Mouse (Mus musculus): ENCODE data around the gene 1810024B03Rik. TPM values are rescaled to one million over a fixed set of nuclear protein-coding genes. Genes with fewer than 3 reads are reported as not detected.
A peak's percentile ranks its signal among the peaks of the same experiment; 100 is the strongest.
"Not testable (repeated sequence)": the region's sequence is repeated elsewhere in the genome, so short reads cannot be mapped to it uniquely, and the experiment has no call there.

1810024B03Rik gene
- total RNA-seq (2015; ENCODE audit: low replicate concordance) = not detected in 2 replicates
- total RNA-seq (2017; ENCODE audit: low replicate concordance) = 0.84 TPM in 1 of 2 replicates, not detected in the other

DNA sequence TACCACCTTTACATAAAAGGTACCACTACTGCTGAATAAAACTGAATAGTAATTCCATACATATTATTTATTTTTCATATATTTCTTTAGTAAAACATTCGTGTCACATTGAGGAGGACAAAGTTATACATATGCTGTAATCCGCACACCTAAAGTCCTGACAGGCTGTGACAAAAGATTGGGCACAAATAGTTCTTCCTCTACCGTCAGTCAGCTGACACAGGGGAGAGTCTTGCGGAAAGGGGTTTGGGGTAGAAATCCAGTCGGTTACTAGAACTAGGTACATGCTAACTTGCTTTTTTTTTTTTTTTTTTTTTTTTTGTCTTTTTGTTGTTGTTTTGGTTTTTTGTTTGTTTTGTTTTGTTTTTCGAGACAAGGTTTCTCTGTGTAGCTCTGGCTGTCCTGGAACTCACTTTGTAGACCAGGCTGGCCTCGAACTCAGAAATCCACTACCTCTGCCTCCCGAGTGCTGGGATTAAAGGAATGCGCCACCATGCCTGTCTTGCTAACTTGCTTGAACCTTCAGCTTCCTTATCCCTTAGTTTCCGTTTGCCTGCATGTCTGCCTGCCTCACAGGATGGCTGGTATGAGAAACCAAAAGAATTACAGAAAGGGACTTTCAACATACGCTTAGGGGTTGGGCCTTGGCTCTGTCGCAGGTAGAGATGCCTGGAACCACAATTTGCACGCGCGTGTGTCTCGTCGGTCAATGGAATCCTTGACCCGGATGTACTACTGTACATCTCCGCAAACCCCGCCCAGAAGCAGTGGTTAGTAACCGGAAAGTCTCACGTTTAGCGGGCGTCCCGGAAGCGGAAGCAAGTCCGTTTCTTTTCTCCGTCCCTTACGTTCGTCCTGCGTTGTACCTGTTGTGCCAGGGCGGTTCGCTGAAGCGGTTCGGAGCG, at the start of gene 1810024B03Rik, which contains the start of gene Snrnp200:
Gene 1810024B03Rik, minus strand, starts transcription at position 734 of the 905 bp plus-strand sequence.
Gene Snrnp200, plus strand, starts transcription at position 840 of the 905 bp plus-strand sequence.
- peak; percentile 99 for ATAC-seq (replicated peaks; ENCODE audit: low FRiP score, poor library complexity, severe bottlenecking)

DNA sequence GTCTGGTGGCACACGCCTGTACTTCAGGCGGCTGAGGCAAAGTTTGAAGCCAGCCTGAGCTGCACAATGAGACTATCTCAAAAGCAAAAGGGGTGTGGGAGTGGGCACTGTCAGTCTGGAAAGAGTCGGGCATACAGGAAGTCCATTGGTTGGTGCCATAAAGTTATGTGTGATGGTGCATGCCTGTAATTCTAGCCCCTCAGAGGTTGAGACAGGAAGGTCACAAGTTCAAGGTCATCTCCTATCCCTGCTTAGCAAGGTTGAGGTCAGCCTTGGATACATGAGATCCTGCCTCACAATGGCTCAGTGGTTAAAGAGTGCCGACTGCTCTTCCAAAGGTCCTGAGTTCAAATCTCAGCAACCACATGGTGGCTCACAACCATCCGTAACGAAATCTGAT, 47.2 kb upstream of the 1810024B03Rik start:
- ATAC-seq (replicated peaks; ENCODE audit: low FRiP score, poor library complexity, severe bottlenecking) = no peak

DNA sequence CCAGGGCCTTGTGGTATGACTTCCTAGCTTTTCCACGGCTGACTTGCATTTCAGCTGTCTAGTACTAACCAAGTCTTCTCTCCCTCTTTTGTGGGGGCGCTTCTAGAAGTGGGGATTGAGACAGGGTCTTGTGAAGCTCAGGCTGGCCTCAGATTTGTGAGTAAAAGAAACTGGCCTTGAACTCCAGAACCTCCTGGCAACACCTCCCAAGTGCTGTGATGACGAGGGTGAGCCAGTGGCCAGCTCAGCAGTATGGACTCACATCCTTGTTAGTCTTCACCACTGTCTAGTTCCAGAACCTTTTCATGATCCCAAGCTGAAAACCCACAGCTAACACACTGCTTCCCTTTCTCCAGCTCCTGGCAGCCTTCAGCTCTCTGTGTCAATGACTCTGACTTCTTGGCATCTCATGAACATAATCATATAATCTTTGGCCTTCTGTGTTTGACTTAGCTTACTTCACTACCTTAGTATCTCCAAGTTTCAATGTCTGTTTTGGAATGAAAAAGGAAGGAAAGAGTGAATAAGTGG, 46.6 kb upstream of the 1810024B03Rik start:
- ATAC-seq (replicated peaks; ENCODE audit: low FRiP score, poor library complexity, severe bottlenecking) = no peak

DNA sequence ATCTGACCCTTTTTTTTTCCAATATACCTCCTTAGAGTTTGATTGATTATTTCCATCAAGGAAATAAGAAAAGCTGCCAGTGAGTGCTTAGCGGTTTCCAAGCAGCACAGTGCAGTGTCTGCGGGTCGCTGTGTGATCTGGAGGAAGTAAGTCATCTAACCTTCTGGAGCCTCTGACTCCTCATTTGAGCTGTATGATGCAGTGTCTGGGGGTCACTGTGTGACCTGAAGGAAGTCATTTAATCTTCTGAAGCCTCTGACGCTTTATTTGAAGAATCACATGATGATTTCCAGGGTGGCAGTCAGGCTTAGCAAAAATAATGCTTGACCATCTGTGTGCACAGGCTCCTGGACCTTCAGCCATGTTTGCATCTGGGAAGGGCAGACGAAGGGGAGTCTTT, 44.7 kb upstream of the 1810024B03Rik start:
- no peak for ATAC-seq (replicated peaks; ENCODE audit: low FRiP score, poor library complexity, severe bottlenecking)

DNA sequence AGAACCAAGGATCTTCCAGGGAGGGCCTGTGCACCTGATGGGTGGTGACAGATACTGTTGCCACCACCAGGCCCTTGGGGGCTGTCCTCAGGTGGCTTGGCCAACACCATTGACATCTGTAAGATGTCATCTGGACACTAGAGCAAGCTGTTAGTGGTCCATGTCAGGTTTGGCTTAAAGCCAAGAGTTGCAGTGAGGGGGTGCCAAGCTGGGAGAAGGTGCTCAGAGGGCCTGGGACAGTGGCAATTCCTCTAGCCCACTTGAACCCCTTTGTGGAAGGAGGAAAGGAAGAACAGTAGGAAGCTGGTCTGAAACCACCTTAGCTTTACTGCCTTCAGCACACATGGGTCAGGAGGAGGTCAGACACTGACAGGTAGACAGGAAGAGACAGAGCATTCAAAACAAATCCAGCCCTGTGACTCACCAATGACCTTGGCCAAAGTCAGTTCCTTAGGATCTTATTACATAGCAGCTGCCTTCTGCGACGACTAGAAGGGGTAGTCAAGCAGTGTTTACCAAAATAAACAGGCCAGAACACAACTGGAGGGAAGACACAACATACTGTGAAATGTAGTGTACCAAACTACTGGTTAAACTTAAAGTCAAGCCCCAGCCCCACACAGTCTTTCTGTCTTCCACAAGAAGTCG, 43.9 kb upstream of the 1810024B03Rik start:
- ATAC-seq (replicated peaks; ENCODE audit: low FRiP score, poor library complexity, severe bottlenecking) = no peak

DNA sequence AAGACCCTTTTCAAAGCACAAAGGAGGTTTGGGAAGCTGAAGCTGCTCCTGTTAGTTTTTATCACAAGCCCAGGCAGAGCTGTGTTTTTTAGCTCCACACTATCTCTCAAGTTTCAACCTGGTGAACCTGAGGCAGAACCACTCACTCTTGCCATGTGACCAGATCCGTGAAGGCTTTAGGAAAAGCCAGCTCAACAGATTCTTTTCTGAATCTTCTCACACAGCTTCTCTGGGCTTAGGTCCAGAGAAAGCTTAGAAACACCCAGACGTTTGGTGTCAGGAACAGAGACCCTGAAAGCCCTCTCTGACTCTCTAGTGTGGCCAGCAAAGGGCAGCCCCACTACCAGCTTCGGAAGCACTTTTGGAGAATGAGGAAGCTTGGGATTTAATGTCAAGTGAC, 43.4 kb upstream of the 1810024B03Rik start:
- no peak for ATAC-seq (replicated peaks; ENCODE audit: low FRiP score, poor library complexity, severe bottlenecking)

DNA sequence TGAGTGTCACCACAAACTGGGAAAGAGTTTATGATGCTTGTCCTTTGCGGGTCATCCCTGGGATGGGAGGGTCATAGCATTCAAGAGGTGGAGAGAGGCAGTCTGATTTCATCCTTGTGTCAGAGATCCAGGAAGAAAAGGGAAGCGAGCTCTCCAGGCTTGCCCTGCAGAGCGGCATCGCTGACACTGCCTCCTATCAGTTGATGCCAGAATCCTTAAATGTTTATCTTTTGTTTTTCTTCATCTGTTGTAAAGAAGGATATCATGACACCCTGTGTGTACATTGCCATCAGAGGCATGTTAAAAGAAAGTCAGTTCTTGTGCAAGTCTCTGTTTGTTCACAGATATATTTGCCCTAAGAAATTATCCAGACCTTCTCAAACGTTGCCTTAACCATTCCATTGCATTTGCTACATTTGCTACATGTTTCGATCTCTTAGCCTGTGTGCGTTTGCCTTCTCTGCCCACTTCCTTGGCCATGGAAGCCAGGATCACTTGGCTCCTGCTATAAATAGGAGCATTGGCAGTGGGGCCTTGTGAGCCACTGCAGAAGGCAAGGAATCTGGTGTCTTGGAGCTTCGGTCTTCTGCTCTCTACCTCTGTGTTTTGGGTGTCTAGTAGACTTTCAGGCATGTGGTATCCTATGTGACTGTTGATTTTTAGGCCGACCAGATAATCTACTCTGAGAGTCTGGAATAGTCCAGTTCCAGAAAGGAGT, 42.4 kb upstream of the 1810024B03Rik start:
- ATAC-seq (replicated peaks; ENCODE audit: low FRiP score, poor library complexity, severe bottlenecking) = no peak

DNA sequence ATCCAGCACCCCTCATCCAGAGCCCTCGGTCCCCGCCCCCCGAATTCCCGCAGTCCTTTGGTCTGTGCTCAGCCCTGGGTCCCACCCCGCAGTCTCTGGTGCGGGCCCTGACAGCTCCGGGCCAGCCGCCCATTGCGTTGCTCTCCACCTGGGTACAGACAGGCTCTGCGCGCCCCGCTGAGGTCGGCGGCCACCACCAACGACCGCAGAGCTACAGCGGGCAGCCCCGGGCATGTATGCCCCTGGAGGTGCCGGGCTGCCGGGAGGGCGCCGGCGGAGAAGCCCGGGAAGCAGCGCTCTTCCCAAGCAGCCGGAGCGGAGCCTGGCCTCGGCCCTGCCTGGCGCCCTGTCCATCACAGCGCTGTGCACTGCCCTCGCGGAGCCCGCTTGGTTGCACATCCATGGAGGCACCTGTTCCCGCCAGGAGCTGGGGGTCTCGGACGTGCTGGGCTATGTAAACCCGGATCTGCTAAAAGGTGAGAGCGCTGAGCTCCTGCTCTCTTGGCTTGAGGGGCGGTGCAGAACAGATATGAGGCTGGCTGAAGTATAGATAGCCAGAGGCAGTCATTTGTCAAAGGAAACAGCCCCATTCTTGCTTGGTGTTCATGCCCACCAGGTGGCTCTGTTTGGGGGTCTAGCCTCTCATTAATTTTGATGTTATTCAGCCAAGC, 40.4 kb upstream of the 1810024B03Rik start:
- ATAC-seq (replicated peaks; ENCODE audit: low FRiP score, poor library complexity, severe bottlenecking) = peak; percentile 40

DNA sequence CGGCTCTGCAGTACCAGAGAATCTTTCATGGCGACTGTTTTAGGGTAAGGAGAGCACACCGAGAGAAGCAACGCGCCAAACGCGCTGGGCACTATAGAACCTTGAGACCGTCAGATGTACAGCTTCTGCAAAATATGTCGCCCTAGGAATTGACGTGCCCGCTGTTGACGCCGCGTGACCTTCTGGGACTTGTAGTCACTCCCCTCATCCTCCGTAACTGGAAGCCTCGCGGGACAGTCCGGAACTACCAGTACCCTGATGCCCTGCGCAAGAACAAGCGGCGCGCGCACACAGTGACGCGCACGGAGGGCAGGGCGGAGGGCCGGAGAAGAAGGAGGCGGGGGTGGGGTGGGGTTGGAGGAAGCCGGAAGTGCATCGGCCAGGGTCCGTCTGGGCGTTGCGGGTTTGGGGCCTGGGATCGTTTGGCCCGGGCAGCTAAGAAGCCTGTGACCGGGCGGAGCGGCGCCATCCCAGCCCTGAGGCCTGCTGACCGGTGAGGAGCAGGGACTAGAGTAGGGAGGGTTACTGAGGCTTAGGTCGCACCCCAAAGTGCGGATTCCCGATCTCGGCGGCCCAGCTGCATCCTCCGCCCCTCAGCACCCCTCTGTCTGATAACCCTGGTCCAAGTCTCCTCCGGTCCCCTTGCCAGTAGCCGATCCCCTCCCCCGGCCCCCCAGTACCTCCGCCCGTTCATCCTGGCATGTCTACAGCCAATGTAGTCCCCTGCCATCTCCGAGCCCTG, 39.7 kb upstream of the 1810024B03Rik start, which contains the start of the genes Ciao1 and Tmem127:
Gene Ciao1, minus strand, starts transcription at position 225 of the 742 bp plus-strand sequence.
Gene Tmem127, plus strand, starts transcription at position 317 of the 742 bp plus-strand sequence.
- peak; percentile 93 for ATAC-seq (replicated peaks; ENCODE audit: low FRiP score, poor library complexity, severe bottlenecking)

DNA sequence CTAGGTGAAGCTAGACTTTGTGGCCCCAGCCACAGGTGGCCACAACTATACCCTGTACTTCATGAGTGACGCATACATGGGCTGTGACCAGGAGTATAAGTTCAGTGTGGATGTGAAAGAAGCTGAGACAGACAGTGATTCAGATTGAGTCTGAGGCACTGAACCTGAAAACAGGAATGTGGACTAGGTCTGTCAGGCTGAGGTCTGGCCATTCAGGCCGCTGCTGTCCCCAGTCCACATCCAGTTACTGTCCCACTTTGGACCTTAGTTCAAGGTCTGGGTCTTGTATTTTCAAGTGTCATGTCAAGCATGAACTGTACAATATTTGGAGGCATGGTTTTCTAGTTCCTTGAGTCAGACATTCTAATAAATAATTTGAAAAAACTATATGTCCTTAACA, 32.0 kb upstream of the 1810024B03Rik start:
- no peak for ATAC-seq (replicated peaks; ENCODE audit: low FRiP score, poor library complexity, severe bottlenecking)

DNA sequence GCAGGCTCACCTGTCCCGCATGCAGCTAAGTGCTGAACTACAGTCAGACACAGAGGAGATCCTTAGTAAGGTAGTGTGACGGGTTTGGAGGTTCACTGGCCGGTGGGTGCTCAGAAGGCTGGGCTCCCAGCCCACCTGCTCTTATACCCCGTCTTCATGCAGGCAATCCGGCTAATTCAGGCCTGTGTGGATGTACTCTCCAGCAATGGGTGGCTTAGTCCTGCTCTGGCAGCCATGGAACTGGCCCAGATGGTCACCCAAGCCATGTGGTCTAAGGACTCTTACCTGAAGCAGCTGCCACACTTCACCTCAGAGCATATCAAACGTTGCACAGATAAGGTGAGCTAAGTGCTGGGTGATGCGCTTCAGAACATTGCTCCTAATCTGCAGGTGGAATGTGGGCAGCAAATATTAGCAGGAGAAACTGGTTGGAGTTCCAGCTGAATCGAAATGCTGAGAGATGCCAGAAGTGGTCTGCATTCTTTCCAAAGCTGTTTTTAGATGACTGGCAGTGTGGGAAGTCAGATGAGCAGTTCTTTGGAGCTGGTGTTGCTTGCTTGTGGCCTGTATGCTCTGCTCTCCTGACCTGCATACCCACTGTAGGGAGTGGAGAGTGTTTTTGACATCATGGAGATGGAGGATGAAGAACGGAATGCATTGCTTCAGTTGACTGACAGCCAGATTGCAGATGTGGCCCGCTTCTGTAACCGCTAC, 30.0 kb upstream of the 1810024B03Rik start:
- ATAC-seq (replicated peaks; ENCODE audit: low FRiP score, poor library complexity, severe bottlenecking) = no peak

DNA sequence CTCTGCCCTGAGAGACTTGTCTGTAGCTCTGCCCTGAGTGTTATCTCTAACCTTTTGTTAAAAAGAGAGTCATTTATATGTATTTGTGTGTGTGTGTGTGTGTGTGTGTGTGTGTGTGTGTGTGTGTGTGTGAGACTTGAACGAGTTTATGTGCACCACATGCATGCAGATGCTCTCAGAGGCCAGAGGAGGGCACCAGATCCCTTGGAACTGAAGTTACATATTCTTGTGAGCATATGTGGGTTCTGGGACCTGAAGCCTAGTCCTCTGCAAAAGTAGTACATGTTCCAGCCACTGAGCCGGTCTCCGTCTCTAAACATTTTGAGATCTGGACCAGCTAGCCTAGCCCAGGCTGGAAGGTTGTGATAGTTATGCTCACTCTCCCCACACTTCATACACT, 17.2 kb upstream of the 1810024B03Rik start:
- no peak for ATAC-seq (replicated peaks; ENCODE audit: low FRiP score, poor library complexity, severe bottlenecking)

DNA sequence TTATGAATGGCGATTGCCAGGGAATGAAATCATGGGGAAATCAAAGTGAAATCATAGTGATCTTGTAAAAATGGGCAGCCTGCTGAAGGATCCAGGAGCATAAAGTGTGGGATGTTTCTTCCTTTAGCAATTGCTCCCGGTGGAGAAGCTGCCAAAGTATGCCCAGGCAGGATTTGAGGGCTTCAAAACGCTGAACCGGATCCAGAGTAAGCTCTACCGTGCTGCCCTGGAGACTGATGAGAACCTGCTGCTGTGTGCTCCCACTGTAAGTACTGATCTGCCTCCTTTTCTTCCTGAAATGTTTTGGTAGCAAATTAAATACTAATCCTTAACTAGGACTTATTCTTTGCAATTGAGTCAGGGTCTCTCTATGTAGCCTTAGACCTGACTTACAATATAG, 9.7 kb upstream of the 1810024B03Rik start:
- ATAC-seq (replicated peaks; ENCODE audit: low FRiP score, poor library complexity, severe bottlenecking) = no peak

DNA sequence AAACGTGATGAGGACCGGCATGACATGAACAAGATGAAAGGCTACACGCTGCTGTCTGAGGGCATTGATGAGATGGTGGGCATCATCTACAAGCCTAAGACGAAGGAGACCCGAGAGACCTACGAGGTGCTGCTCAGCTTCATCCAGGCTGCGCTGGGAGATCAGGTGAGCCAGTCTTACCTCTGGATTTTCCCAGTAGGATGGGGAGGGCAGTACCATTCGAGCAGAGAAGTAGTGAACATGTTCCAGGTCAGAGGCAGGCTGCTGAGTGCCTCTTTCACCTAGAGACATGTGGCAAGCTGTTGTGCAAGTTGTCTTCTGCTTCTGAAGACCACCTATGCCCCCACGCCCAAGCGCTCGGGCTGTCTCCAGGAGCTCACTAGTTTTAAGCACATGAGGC, 2.6 kb upstream of the 1810024B03Rik start:
- ATAC-seq (replicated peaks; ENCODE audit: low FRiP score, poor library complexity, severe bottlenecking) = no peak

DNA sequence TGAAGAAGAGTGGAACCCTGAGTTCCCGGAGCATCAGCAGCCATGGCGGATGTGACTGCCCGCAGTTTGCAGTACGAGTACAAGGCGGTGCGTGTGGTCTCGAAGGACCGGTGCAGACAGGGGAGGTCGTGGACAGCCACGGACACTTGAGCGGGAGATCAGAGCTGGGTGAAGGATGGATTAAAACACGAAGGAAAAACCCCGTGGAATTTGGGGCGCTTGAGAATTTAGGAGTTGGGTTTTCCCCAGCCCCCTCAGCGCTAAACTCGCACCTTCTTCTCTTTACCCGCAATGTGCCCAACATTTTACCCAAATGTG, 331 bp upstream of the 1810024B03Rik start:
- ATAC-seq (replicated peaks; ENCODE audit: low FRiP score, poor library complexity, severe bottlenecking) = peak; percentile 19; the same call in 1 of the 2 replicates

DNA sequence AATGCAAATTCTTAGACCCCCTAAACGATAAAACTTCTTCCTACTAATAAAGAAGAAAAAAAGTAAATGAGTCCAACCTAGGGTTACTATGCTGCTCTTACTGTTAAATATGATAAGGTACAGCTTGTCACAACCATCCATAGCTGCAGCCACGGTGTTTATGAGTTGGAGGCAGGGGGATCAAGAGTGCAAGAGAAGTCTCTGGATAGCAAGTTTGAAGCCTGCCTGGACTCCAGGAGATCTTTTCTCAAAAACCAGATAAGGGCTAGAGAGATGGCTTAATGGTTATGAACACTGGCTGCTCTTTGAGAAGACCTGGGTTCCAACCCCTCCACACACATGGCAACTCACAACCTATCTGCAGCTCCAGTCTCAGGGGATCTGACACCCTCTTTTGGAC, 1.2 kb downstream of the 1810024B03Rik start:
- no peak for ATAC-seq (replicated peaks; ENCODE audit: low FRiP score, poor library complexity, severe bottlenecking)

DNA sequence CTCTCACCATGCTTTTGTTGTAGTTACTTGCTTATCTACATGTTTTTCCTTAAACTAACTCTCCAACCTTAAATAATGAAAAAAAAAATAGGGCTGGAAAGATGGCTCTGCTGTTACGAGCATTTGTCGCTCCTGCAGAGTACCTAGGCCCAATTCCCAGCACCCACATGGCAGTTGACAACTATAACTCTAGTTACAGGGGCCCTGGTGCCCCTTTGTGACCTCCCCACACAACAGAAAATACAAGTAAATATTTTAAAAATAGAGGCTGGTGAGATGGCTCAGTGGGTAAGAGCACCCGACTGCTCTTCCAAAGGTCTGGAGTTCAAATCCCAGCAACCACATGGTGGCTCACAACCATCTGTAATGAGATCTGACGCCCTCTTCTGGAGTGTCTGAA, 2.1 kb downstream of the 1810024B03Rik start:
- not testable (repeated sequence) for ATAC-seq (replicated peaks; ENCODE audit: low FRiP score, poor library complexity, severe bottlenecking)

DNA sequence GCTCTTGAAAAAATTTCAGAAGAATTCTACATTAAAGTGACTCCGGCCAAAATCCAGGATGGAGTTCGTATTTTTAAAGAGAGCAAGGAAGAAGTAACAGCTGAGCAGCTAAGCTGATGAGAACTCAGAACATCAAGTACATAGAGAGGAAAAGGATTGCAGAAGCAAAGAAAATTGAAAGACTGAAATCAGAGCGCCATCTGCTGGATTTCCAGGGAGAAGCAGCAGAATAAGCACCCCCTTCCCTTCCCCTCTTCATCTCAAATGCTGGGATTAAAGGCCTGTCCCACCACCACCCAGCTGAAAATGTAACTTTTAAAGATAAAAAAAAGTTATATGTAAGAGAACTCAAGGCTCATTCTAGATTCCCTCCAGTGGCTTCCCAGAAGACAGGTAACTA, 3.1 kb downstream of the 1810024B03Rik start:
- ATAC-seq (replicated peaks; ENCODE audit: low FRiP score, poor library complexity, severe bottlenecking) = no peak
